Mouse (Mus musculus) forebrain, embryonic 15.5 days (tissue): Measurements from ENCODE around the gene Nfxl1. TPM values are rescaled to one million over a fixed set of nuclear protein-coding genes. Genes with fewer than 3 reads are reported as not detected.

ENCODE experiments used
- ATAC-seq: fragments of 200-750 bp; cut with Nextera tagmentation; replicated peaks from 2 replicates; pipeline ENCODE4 v1.8.0; 2017; ENCODE audit warnings: mild to moderate bottlenecking, moderate TSS enrichment, moderate library complexity
- H3K27ac ChIP-seq: fragments of 300-500 bp; sonication (generic); replicated peaks from 2 replicates; pipeline ENCODE4 v1.5.1; 2015; ENCODE audit warnings: mild to moderate bottlenecking, inconsistent platforms
- H3K27me3 ChIP-seq: fragments of 300-500 bp; sonication (generic); 2 replicates; pipeline ENCODE4 v1.6.1; 2015; ENCODE audit warnings: inconsistent platforms
- H3K36me3 ChIP-seq: fragments of 300-500 bp; sonication (generic); 2 replicates; pipeline ENCODE4 v1.6.1; 2015; ENCODE audit warnings: mild to moderate bottlenecking, inconsistent platforms
- H3K4me1 ChIP-seq: fragments of 300-500 bp; sonication (generic); 2 replicates; pipeline ENCODE4 v1.6.1; 2015; ENCODE audit warnings: inconsistent platforms
- H3K4me2 ChIP-seq: fragments of 300-500 bp; sonication (generic); replicated peaks from 2 replicates; pipeline ENCODE4 v1.6.1; 2015; ENCODE audit warnings: mild to moderate bottlenecking, inconsistent platforms
- H3K4me3 ChIP-seq: fragments of 300-500 bp; sonication (generic); 2 replicates; pipeline ENCODE4 v1.5.1; 2015; ENCODE audit warnings: mild to moderate bottlenecking, inconsistent platforms
- H3K9ac ChIP-seq: fragments of 300-500 bp; sonication (generic); replicated peaks from 2 replicates; pipeline ENCODE4 v1.6.1; 2015; ENCODE audit warnings: mild to moderate bottlenecking, inconsistent platforms
- H3K9me3 ChIP-seq: fragments of 300-500 bp; sonication (generic); 2 replicates; pipeline ENCODE4 v1.6.1; 2016; ENCODE audit warnings: inconsistent platforms
- WGBS: fragments of 180-500 bp; shearing (Covaris S2); methylation state at CpG from one replicate; pipeline ENCODE4 v1.1.7; 2015; ENCODE audit warnings: mixed read lengths; 5-methylcytosine and 5-hydroxymethylcytosine counted together
- polyA plus RNA-seq: library from polyadenylated mRNA; unstranded; fragments of >200 nt; fragmentation: Nextera tagmentation; extraction: Ambion mirVana; gene quantifications from 2 replicates; pipeline ENCODE4 v1.2.1, GENCODE M21; 2015

The Nfxl1 gene
- polyA plus RNA-seq, 1 experiment from 2014 or later: 14.4 TPM

- H3K36me3 ChIP-seq: peaks cover 5% of the 10 kb centered on the region; the same call in 1 of the 2 replicates
- H3K27ac ChIP-seq: peak overlapping the region; percentile 63
- no peaks in the 10 kb centered on the region for H3K9me3 ChIP-seq
- WGBS: under 1% methylated on average over 57 of the region's 57 CpGs
- H3K9ac ChIP-seq: peak overlapping the region; percentile 85
- H3K4me3 ChIP-seq: peak overlapping the region; percentile 80
- peak; percentile 80 for ATAC-seq
- peak overlapping the region; percentile 73 for H3K4me2 ChIP-seq
- peaks cover 17% of the 10 kb centered on the region for H3K4me1 ChIP-seq
- H3K27me3 ChIP-seq: no peaks in the 10 kb centered on the region
Measured at GRCm38 (mm10) chr5:72558716-72559526, 563 bp downstream of the Nfxl1 start.

- no peak overlapping the region for H3K4me3 ChIP-seq
- H3K9me3 ChIP-seq: no peaks in the 10 kb centered on the region
- peaks cover 17% of the 10 kb centered on the region for H3K4me1 ChIP-seq
- H3K27ac ChIP-seq: no peak overlapping the region
- no peak for ATAC-seq
- H3K4me2 ChIP-seq: no peak overlapping the region
- 83% methylated on average over 3 of the region's 3 CpGs for WGBS
- H3K9ac ChIP-seq: no peak overlapping the region
- no peaks in the 10 kb centered on the region for H3K27me3 ChIP-seq
- H3K36me3 ChIP-seq: peaks cover 14% of the 10 kb centered on the region; the same call in 1 of the 2 replicates
Measured at GRCm38 (mm10) chr5:72556245-72556644, 3.2 kb downstream of the Nfxl1 start.

GRCm38 (mm10) chr5:72551209-72551608 is 8.3 kb downstream of the Nfxl1 start:
- Histone ChIP-seq H3K9ac (no peak overlapping the region), H3K36me3 (peaks cover 23% of the 10 kb centered on the region; the same call in 1 of the 2 replicates), H3K4me3 (no peak overlapping the region), H3K27ac (no peak overlapping the region), H3K27me3 (no peaks in the 10 kb centered on the region), H3K9me3 (no peaks in the 10 kb centered on the region), H3K4me2 (no peak overlapping the region), H3K4me1 (no peaks in the 10 kb centered on the region)
- ATAC-seq: no peak
- WGBS: 95% methylated on average over 3 of the region's 3 CpGs

- Histone ChIP-seq H3K9me3 (no peaks in the 10 kb centered on the region), H3K27ac (no peak overlapping the region), H3K4me1 (no peaks in the 10 kb centered on the region), H3K36me3 (peaks cover 37% of the 10 kb centered on the region), H3K9ac (no peak overlapping the region), H3K27me3 (no peaks in the 10 kb centered on the region), H3K4me3 (no peak overlapping the region), H3K4me2 (no peak overlapping the region)
- ATAC-seq: no peak
- 91% methylated on average over 3 of the region's 3 CpGs for WGBS
Measured at GRCm38 (mm10) chr5:72528896-72529295, 30.6 kb downstream of the Nfxl1 start.

- Histone ChIP-seq H3K4me3 (no peak overlapping the region), H3K27me3 (no peaks in the 10 kb centered on the region), H3K9ac (no peak overlapping the region), H3K27ac (no peak overlapping the region), H3K4me1 (no peaks in the 10 kb centered on the region), H3K36me3 (peaks cover 29% of the 10 kb centered on the region), H3K4me2 (no peak overlapping the region), H3K9me3 (no peaks in the 10 kb centered on the region)
- 92% methylated on average over 5 of the region's 5 CpGs for WGBS
- ATAC-seq: no peak
Measured at GRCm38 (mm10) chr5:72513808-72514207, 45.7 kb downstream of the Nfxl1 start.

GRCm38 (mm10) chr5:72505740-72506139 is 53.7 kb downstream of the Nfxl1 start:
- peaks cover 13% of the 10 kb centered on the region for H3K4me1 ChIP-seq
- H3K4me3 ChIP-seq: no peak overlapping the region
- H3K4me2 ChIP-seq: no peak overlapping the region
- peak; percentile 47; the same call in 1 of the 2 replicates for ATAC-seq
- H3K27me3 ChIP-seq: peaks cover 30% of the 10 kb centered on the region
- H3K27ac ChIP-seq: no peak overlapping the region
- WGBS: 82% methylated on average over 5 of the region's 5 CpGs
- H3K9me3 ChIP-seq: no peaks in the 10 kb centered on the region
- H3K9ac ChIP-seq: no peak overlapping the region
- no peaks in the 10 kb centered on the region for H3K36me3 ChIP-seq

- Histone ChIP-seq H3K27ac (no peak within 1 kb of the TSS), H3K4me2 (peak within 1 kb of the TSS; percentile 57), H3K4me1 (peaks cover 13% of the 10 kb centered on the region), H3K27me3 (peaks cover 30% of the 10 kb centered on the region), H3K9ac (0 out of 2 replicates have a peak within 1 kb of the TSS, but pooled peaks have one; percentile 15), H3K4me3 (peak within 1 kb of the TSS; percentile 37), H3K36me3 (no peaks in the 10 kb centered on the region), H3K9me3 (no peaks in the 10 kb centered on the region)
- ATAC-seq: peak; percentile 30; the same call in 1 of the 2 replicates
- WGBS: 1% methylated on average over 64 of the region's 64 CpGs
Measured at GRCm38 (mm10) chr5:72503531-72504523, 55.7 kb downstream of the Nfxl1 start, which contains the start of gene Corin. Corin (minus strand) TSS chr5:72504473.

- H3K4me1 ChIP-seq: peaks cover 13% of the 10 kb centered on the region
- no peak overlapping the region for H3K27ac ChIP-seq
- ATAC-seq: no peak
- H3K4me2 ChIP-seq: no peak overlapping the region
- WGBS: 68% methylated on average over 8 of the region's 8 CpGs
- no peak overlapping the region for H3K4me3 ChIP-seq
- H3K27me3 ChIP-seq: peaks cover 30% of the 10 kb centered on the region
- no peak overlapping the region for H3K9ac ChIP-seq
- H3K36me3 ChIP-seq: no peaks in the 10 kb centered on the region
- no peaks in the 10 kb centered on the region for H3K9me3 ChIP-seq
Measured at GRCm38 (mm10) chr5:72502778-72503177, 56.7 kb downstream of the Nfxl1 start.

GRCm38 (mm10) chr5:72501763-72502162 is 57.7 kb downstream of the Nfxl1 start:
- 63% methylated on average over 3 of the region's 3 CpGs for WGBS
- peaks cover 13% of the 10 kb centered on the region for H3K4me1 ChIP-seq
- H3K4me3 ChIP-seq: no peak overlapping the region
- H3K9ac ChIP-seq: no peak overlapping the region
- H3K9me3 ChIP-seq: no peaks in the 10 kb centered on the region
- no peak for ATAC-seq
- no peak overlapping the region for H3K27ac ChIP-seq
- H3K36me3 ChIP-seq: no peaks in the 10 kb centered on the region
- H3K27me3 ChIP-seq: peaks cover 30% of the 10 kb centered on the region
- H3K4me2 ChIP-seq: no peak overlapping the region

GRCm38 (mm10) chr5:72498271-72498670 is 61.2 kb downstream of the Nfxl1 start:
- ATAC-seq: no peak
- Histone ChIP-seq H3K27ac (no peak overlapping the region), H3K27me3 (peaks cover 13% of the 10 kb centered on the region), H3K4me1 (peaks cover 2% of the 10 kb centered on the region; the same call in 1 of the 2 replicates), H3K36me3 (no peaks in the 10 kb centered on the region), H3K4me3 (no peak overlapping the region), H3K9ac (no peak overlapping the region), H3K4me2 (no peak overlapping the region), H3K9me3 (no peaks in the 10 kb centered on the region)
- WGBS: 77% methylated on average over 10 of the region's 10 CpGs

GRCm38 (mm10) chr5:72496756-72497155 is 62.7 kb downstream of the Nfxl1 start:
- no peaks in the 10 kb centered on the region for H3K4me1 ChIP-seq
- no peaks in the 10 kb centered on the region for H3K9me3 ChIP-seq
- H3K36me3 ChIP-seq: no peaks in the 10 kb centered on the region
- H3K9ac ChIP-seq: no peak overlapping the region
- 71% methylated on average over 4 of the region's 4 CpGs for WGBS
- peaks cover under 1% of the 10 kb centered on the region for H3K27me3 ChIP-seq
- no peak overlapping the region for H3K4me3 ChIP-seq
- no peak for ATAC-seq
- H3K27ac ChIP-seq: no peak overlapping the region
- H3K4me2 ChIP-seq: no peak overlapping the region

GRCm38 (mm10) chr5:72493906-72494305 is 65.6 kb downstream of the Nfxl1 start:
- ATAC-seq: no peak
- Histone ChIP-seq H3K4me2 (no peak overlapping the region), H3K27ac (no peak overlapping the region), H3K9me3 (no peaks in the 10 kb centered on the region), H3K27me3 (no peaks in the 10 kb centered on the region), H3K4me1 (no peaks in the 10 kb centered on the region), H3K36me3 (no peaks in the 10 kb centered on the region), H3K9ac (no peak overlapping the region), H3K4me3 (no peak overlapping the region)
- 92% methylated on average over 7 of the region's 7 CpGs for WGBS
